Mouse (Mus musculus) right cerebral cortex, postnatal 36 days (tissue): ENCODE data around the gene Hrct1.

ENCODE experiments used
- DNase-seq, 2 experiments: peaks; one replicate each; pipeline ENCODE4 v3.0.0; 2022; ENCODE audit warnings: low spot score in 2 of 2, mixed read lengths in 1 of 2

Gene Hrct1

GRCm38 (mm10) chr4:43727718-43728575 is 959 bp downstream of the Hrct1 start:
- no peak for DNase-seq

DNA sequence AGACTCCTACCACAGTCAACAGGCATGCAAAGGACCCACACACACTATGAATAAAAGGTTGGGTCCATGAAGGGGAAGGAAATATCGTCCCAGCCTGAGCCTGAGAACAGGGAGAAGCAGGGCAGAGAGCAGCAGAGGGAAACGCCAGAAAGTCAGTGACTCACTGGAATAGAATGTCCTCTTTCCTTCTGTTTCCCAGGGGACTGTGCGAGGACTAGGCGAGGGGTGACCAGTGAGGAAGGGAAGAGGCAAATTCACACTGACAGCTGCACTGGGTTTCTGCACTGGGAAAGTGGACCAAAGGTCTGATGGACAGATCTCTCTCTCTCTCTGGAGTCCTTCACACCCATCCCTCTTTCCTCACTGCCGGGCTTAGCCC is 1.6 kb downstream of the Hrct1 start:
- DNase-seq = no peak

GRCm38 (mm10) chr4:43729126-43729525 is 2.1 kb downstream of the Hrct1 start:
- no peak for DNase-seq

GRCm38 (mm10) chr4:43729794-43730550 is 3.0 kb downstream of the Hrct1 start, which contains the start of gene Spaar:
TSS of gene Spaar (plus strand) at chr4:43730034.
- no peak for DNase-seq

DNA sequence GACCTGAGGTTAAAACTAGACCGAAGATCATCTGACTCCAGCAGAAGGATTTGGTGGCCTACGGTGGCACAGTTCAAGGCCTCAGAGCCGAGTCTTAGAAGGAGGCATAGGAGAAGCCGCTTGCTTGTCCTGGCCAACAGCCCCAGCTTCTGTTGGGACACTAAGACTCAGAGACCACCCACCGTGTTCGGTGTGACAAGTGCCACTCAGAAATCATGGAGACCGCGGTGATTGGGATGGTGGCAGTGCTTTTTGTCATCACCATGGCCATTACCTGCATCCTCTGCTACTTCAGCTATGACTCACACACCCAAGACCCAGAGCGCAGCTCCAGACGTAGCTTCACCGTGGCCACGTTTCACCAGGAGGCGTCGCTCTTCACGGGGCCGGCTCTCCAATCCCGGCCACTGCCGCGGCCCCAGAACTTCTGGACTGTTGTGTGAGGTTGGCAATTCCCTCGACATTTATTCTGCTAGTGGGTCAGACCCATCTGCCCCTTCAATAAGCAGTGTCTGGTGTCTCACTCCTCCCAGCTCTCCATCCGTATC is 3.8 kb downstream of the Hrct1 start:
- DNase-seq = no peak

GRCm38 (mm10) chr4:43732171-43732570 is 5.2 kb downstream of the Hrct1 start:
- DNase-seq = no peak

DNA sequence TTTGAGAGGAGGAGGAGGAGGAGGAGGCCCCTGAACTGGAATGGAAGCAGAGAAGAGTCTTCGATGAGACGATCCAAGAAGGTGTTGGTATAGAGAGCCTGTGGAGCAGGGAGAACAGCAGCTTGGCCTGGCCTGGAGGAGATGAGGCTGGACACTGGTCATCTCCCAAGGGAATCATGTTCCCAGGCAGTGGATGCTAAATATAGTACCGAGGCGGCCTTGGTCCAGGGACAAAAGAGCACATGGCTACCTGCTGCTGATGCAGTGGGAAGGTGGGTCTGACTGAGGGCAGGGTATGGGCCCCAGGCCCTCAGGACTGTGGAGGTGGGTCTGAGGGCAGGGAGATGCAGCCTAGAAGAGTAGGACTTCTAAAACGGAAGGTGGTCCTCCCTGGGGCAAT is 6.2 kb downstream of the Hrct1 start:
- DNase-seq = no peak

DNA sequence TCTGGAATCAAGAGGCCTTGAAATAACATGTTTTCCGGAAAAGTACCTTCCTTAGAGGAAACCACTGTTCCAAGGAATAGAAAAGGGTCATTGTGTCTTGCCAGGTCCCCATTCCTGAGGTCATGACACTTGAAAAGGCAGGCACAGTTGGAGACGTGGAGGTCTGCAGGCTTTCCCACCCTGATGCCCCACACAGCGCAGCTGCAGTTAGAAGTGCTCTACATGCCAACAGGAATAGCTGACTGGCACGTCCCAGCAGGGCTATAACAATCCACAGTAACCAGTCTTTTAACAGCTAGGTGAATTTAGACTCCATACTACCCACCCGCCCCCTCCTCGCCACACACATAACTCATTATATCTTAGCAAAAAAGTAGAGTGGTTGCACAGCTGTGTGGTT is 10.2 kb downstream of the Hrct1 start:
- DNase-seq = no peak

- DNase-seq = no peak
These were observed 12.1 kb downstream of the Hrct1 start for GRCm38 (mm10) chr4:43738989-43739674.

- no peak for DNase-seq
These were observed 14.5 kb downstream of the Hrct1 start for GRCm38 (mm10) chr4:43741526-43741925.

DNA sequence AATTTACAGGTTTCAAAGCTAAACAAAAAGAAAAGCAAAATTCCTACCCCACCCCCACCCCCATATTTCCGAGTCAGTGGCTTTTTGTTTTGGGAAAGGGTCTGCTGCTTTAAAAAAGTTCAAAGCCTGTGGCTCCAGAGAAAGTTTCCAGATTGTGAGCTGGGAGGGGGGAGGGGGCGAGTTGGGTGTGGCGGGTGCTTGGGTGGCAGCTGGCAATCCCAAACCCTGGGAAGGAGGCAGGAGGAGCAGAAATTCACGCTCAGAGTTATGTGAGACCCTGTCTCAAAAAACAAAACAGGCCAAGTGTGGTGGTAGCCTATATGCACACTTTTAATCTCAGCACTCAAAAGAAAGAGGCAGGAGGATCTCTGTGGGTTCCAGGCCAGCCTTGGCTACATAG is 15.6 kb downstream of the Hrct1 start:
- no peak for DNase-seq

DNA sequence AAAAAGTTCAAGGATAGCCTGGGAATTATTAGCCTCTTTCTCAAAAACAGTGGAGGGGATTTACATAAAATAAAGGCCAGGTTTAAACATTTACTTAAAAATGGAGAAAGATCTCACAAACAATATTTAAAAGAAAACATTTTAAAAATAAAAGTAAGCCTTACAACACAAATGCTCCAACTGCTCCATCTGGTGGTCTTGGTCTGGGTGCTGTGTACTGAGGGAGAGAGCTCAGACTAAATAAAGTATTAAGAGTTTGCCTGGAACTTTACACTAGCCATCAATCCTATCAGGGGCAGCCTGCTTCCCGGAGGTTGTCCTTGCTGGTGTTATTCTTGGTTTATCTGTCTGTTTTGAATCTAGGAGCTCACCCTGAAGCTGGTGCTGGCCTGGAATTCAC is 16.1 kb downstream of the Hrct1 start:
- DNase-seq = no peak

DNA sequence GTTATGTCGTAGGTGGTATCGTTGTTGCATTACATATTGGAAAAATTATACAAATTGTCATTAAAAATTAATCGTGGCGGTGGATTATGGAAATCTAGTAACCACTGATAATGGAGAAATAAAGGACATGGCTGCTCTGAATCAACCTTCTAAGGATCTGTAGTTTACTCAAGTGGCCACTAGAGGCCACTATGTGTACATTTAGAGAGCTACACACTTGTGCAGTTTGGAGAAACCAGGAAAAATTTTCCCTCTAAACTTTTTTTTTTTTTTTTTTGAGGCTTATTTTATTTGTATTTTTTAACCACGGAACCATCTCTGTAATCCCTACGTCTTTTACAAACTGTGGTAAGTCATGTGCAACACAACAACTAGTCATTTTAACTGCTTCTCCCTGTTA is 18.2 kb downstream of the Hrct1 start:
- no peak for DNase-seq

DNA sequence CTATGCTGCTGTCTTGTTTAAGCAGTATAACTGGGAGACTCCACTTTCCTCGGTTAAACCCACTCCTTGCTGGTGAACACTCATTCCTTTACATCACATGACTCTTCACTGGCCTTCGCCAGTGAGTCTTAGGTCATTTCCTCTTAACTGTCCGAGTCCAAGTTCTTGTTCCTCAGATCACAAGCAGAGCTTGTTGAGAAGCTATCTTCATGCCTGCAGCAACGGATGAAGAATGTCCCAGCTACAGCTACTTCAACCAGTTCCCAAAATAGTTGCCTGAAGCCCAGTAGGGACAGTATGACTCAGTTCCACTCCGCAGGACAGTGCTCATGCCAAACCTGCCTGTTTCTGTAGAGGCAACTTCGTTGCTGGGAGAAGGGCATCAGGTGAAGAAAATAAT is 30.2 kb downstream of the Hrct1 start:
- DNase-seq = no peak

GRCm38 (mm10) chr4:43759571-43760418 is 32.8 kb downstream of the Hrct1 start:
- peak; percentile 4 to 9 for DNase-seq

DNA sequence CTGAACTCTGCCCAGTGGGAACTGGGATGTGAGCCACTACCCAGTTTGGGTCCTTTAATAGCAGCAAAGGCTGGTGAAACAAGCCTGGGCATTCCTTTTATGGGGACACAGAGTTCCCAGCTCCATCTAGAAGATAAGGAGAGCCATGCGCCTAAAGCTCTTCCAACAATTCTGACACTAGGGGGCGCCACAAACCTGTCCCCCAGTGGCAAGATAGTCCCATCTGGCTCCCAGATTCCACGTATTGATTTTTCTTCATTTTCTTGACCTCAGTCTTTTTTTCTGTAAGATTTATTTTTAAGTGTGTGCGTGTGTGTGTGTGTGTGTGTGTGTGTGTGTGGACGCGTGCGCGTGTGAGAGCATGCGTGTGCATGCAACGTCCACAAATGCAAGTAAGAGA is 33.5 kb downstream of the Hrct1 start:
- no peak for DNase-seq

DNA sequence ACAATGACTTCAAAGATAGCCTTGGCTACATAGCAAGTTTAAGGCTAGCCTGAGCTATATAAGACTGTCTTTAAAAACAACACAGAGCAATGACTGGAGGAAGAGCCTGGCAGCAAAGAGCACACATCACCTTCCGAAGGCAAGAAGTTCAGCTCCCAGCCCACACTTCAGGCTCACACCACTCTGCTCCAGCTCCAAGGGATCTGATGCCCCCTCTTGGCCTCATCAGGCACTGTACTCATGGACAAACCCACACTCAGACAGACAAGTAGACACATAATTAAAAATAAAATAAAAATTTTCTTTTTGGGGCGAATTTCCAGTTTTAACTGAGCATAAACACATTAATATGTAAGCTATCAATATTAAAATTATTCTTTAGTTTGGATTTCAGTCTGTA is 34.3 kb downstream of the Hrct1 start:
- no peak for DNase-seq

- peak; percentile 8 to 24 for DNase-seq
These were observed 36.4 kb downstream of the Hrct1 start for GRCm38 (mm10) chr4:43763410-43763809.

GRCm38 (mm10) chr4:43768341-43768740 is 41.4 kb downstream of the Hrct1 start:
- no peak for DNase-seq

DNA sequence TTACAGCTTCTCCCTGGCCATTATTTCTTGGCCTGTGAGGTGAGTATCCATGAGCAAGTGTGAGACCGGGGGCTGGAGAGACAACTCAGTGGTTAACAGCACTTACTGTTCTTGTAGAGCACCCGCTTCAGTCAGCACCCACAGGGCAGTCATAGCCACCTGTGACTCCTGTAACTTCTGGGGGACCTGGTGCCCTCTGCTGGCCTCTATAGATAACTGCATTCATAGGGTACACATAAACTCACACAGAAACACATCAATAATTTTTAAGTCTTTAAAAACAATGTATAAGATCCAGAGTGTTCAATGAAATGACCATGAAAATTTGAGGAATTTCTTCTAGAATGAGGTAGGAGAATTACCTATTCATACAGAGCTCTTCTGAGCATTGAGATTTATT is 42.4 kb downstream of the Hrct1 start:
- DNase-seq = no peak

- DNase-seq = no peak
These were observed 43.9 kb downstream of the Hrct1 start, which contains the start of gene Olfr159 for GRCm38 (mm10) chr4:43770909-43771308. TSS of gene Olfr159 (minus strand) at chr4:43771009.
